Mouse (Mus musculus) G1E (cell line): Measurements from ENCODE around the gene Anapc15-ps.

Experiments used
- CTCF ChIP-seq: IDR thresholded peaks from 2 replicates; pipeline ENCODE4 v1.5.1; 2012; ENCODE audit warnings: low read depth, low read length, inconsistent platforms, mixed read lengths
- GATA1 ChIP-seq: IDR thresholded peaks from 2 replicates; pipeline ENCODE4 v1.6.1; 2012; ENCODE audit warnings: borderline replicate concordance, low read length, inconsistent platforms, mixed read lengths
- GATA2 ChIP-seq: IDR thresholded peaks from 2 replicates; pipeline ENCODE4 v1.6.1; 2012; ENCODE audit warnings: low read depth, low read length, inconsistent platforms, borderline replicate concordance
- POLR2AphosphoS5 ChIP-seq: IDR thresholded peaks from 2 replicates; pipeline ENCODE4 v1.6.1; 2012; ENCODE audit warnings: low read depth, low read length, inconsistent platforms; ENCODE audit not compliant: insufficient replicate concordance

DNA sequence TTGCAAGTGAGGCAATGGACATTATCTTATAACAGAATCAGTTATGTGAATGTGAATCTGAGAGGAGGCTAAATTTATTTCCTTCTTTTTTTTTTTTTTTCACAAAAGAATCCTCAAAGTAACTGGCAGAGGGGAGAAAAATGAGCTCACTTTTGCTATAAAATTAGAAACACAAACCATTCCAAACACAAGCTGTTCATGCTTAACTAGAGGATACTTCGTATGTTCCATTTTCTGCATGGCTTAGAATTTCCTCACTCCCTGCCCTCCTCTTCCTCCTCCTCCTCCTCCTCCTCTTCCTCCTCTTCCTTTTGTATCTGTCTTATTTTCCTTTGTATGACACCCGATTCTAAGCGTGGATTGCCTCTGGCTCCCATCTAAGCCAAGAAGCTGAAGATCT is 32.5 kb upstream of the Anapc15-ps start:
- TF ChIP-seq CTCF (no peak), POLR2AphosphoS5 (no peak), GATA1 (no peak), GATA2 (no peak)
